ENCODE assay signal across 33 mouse cellular contexts in the genomic region with DNA sequence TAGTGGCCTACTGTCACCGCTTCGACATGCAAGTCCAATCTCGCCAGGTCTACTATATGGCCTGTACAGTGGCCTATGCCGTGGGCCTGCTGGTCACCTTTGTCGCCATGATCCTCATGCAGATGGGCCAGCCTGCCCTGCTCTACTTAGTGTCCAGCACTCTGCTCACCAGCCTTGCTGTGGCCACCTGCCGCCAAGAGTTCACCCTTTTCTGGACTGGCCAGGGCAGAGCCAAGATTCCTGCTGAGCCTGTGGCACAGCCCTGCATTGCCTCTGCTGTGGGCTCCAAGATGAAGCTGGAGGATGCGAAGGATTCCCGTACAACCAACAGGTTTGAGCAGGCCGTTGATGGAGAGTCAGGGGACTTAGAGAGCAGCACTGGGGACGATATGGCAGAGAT. TPM values are rescaled to one million over a fixed set of nuclear protein-coding genes. Genes with fewer than 3 reads are reported as not detected.
"Had no signal": no experiment of that assay in that cellular context is flagged by ENCODE, and none has a peak within 500 bp of the region (broad histone marks: within the 10 kb centered on the region; RNA-seq: fewer than 3 reads in every experiment).

No protein-coding gene starts in this region.

- H3K27me3 ChIP-seq: limb, embryonic 15.5 days; liver, embryonic 12.5 days; liver, embryonic 15.5 days; midbrain, embryonic 12.5 days; neural tube, embryonic 13.5 days had no signal

- H3K36me3 ChIP-seq: limb, embryonic 12.5 days; limb, embryonic 15.5 days; liver, embryonic 12.5 days; liver, embryonic 15.5 days; midbrain, embryonic 12.5 days; neural tube, embryonic 13.5 days had no signal

- ATAC-seq: liver, embryonic 12.5 days; midbrain, embryonic 16.5 days had no signal

- DNase-seq: kidney, adult 2 months; kidney, postnatal 36 days; layer of hippocampus, postnatal 36 days; left cerebral cortex, postnatal 4 days; lung, adult 2 months; lung, postnatal 14 days; lung, postnatal 4 days; retina, postnatal 1 day; right cerebral cortex, postnatal 25 days; thymus, postnatal 25 days had no signal

- H3K9ac ChIP-seq: limb, embryonic 12.5 days; limb, embryonic 15.5 days; liver, embryonic 12.5 days; liver, embryonic 15.5 days; midbrain, embryonic 12.5 days; neural tube, embryonic 13.5 days had no signal

- H3K4me3 ChIP-seq: limb, embryonic 12.5 days; limb, embryonic 15.5 days; liver, embryonic 12.5 days; liver, embryonic 15.5 days; midbrain, embryonic 12.5 days; myocyte; neural tube, embryonic 13.5 days had no signal

- H3K4me2 ChIP-seq: limb, embryonic 12.5 days; limb, embryonic 15.5 days; liver, embryonic 12.5 days; liver, embryonic 15.5 days; midbrain, embryonic 12.5 days; neural tube, embryonic 13.5 days had no signal

- H3K9me3 ChIP-seq: limb, embryonic 12.5 days; limb, embryonic 15.5 days; liver, embryonic 12.5 days; liver, embryonic 15.5 days; midbrain, embryonic 12.5 days; neural tube, embryonic 13.5 days had no signal

- H3K4me1 ChIP-seq: limb, embryonic 12.5 days; limb, embryonic 15.5 days; liver, embryonic 12.5 days; liver, embryonic 15.5 days; midbrain, embryonic 12.5 days; neural tube, embryonic 13.5 days had no signal

- H3K27ac ChIP-seq: kidney, postnatal 0 days; limb, embryonic 12.5 days; limb, embryonic 15.5 days; liver, embryonic 12.5 days; liver, embryonic 15.5 days; midbrain, embryonic 12.5 days; neural tube, embryonic 13.5 days had no signal

RNA-seq across cellular contexts. Expression of gene Sppl2c, which starts 1.6 kb away (rescaled TPM):
- total RNA-seq: layer of hippocampus, adult 8-10 months; layer of hippocampus, postnatal 10 days; layer of hippocampus, postnatal 36 days; left cerebral cortex, adult 8-10 months; left cerebral cortex, postnatal 14 days; left cerebral cortex, postnatal 4 days; megakaryocyte progenitor cell, adult 5-6 weeks; megakaryocyte-erythroid progenitor cell, adult 5-6 weeks; monocyte, adult 5-6 weeks; neutrophil, adult 5-6 weeks had no signal
- polyA plus RNA-seq: kidney, embryonic 14.5 days; kidney, postnatal 0 days; limb, embryonic 12.5 days; limb, embryonic 15.5 days; liver, embryonic 12.5 days; liver, embryonic 15.5 days; lung, adult 2 months; lung, embryonic 16.5 days; midbrain, embryonic 12.5 days; midbrain, embryonic 16.5 days; myocyte; neural tube, embryonic 13.5 days; small intestine, adult 2 months; spleen, adult 2 months; stomach, embryonic 16.5 days; thymus, postnatal 0 days had no signal

RNA-seq across cellular contexts. Expression of gene Mapt, which starts 43.4 kb away (rescaled TPM):
- total RNA-seq: megakaryocyte progenitor cell, adult 5-6 weeks had no signal

RNA-seq across cellular contexts. Expression of gene Crhr1, which starts 55.1 kb away (rescaled TPM):
- total RNA-seq: megakaryocyte progenitor cell, adult 5-6 weeks; megakaryocyte-erythroid progenitor cell, adult 5-6 weeks; monocyte, adult 5-6 weeks; neutrophil, adult 5-6 weeks had no signal
- polyA plus RNA-seq: kidney, adult 2 months; limb, embryonic 15.5 days; liver, embryonic 12.5 days; liver, embryonic 15.5 days; lung, adult 2 months; lung, embryonic 16.5 days; myocyte; small intestine, adult 2 months had no signal
